Mouse (Mus musculus) liver, embryonic 16.5 days (tissue): Measurements from ENCODE around the gene Ltbr. TPM values are rescaled to one million over a fixed set of nuclear protein-coding genes. Genes with fewer than 3 reads are reported as not detected.

Experiments
- ATAC-seq: fragments of 200-750 bp; cut with Nextera tagmentation; 2 replicates; pipeline ENCODE4 v1.8.0; 2017; ENCODE audit warnings: low read depth, mild to moderate bottlenecking, moderate number of reproducible peaks, moderate library complexity
- H3K27ac ChIP-seq: fragments of 300-500 bp; sonication (generic); 2 replicates; pipeline ENCODE4 v1.5.1; 2014; ENCODE audit warnings: mild to moderate bottlenecking, low read length
- H3K27me3 ChIP-seq: fragments of 300-500 bp; sonication (generic); 2 replicates; pipeline ENCODE4 v1.6.1; 2014; ENCODE audit warnings: low read depth, low read length, mixed read lengths; ENCODE audit not compliant: control insufficient read depth, insufficient read depth
- H3K36me3 ChIP-seq: fragments of 300-500 bp; sonication (generic); 2 replicates; pipeline ENCODE4 v1.6.1; 2014; ENCODE audit warnings: mild to moderate bottlenecking; ENCODE audit not compliant: control insufficient read depth, insufficient read depth
- H3K4me1 ChIP-seq: fragments of 300-500 bp; sonication (generic); 2 replicates; pipeline ENCODE4 v1.6.1; 2014; ENCODE audit warnings: low read depth, low read length, mixed read lengths; ENCODE audit not compliant: control insufficient read depth
- H3K4me2 ChIP-seq: fragments of 300-500 bp; sonication (generic); 2 replicates; pipeline ENCODE4 v1.6.1; 2014; ENCODE audit warnings: low read depth, low read length, mixed read lengths
- H3K4me3 ChIP-seq: fragments of 300-500 bp; sonication (generic); 2 replicates; pipeline ENCODE4 v1.5.1; 2014; ENCODE audit warnings: low read depth, mild to moderate bottlenecking, low read length
- H3K9ac ChIP-seq: fragments of 300-500 bp; sonication (generic); 2 replicates; pipeline ENCODE4 v1.6.1; 2014; ENCODE audit warnings: low read depth, low read length
- H3K9me3 ChIP-seq: fragments of 300-500 bp; sonication (generic); replicated peaks from 2 replicates; pipeline ENCODE4 v1.6.1; 2016; ENCODE audit warnings: low read length; ENCODE audit not compliant: control insufficient read depth
- WGBS: fragments of 180-500 bp; shearing (Covaris S2); extraction: QIAGEN DNeasy Blood & Tissue Kit; methylation state at CpG from one replicate; pipeline ENCODE4 v1.1.7; 2014; ENCODE audit not compliant: insufficient replicate concordance; 5-methylcytosine and 5-hydroxymethylcytosine counted together
- polyA plus RNA-seq: library from polyadenylated mRNA; unstranded; fragments of >200 nt; fragmentation: Nextera tagmentation; extraction: Ambion mirVana; gene quantifications from 2 replicates; pipeline ENCODE4 v1.2.1, GENCODE M21; 2015

Gene Ltbr
- polyA plus RNA-seq, 1 experiment from 2014 or later: 22.3 TPM

DNA sequence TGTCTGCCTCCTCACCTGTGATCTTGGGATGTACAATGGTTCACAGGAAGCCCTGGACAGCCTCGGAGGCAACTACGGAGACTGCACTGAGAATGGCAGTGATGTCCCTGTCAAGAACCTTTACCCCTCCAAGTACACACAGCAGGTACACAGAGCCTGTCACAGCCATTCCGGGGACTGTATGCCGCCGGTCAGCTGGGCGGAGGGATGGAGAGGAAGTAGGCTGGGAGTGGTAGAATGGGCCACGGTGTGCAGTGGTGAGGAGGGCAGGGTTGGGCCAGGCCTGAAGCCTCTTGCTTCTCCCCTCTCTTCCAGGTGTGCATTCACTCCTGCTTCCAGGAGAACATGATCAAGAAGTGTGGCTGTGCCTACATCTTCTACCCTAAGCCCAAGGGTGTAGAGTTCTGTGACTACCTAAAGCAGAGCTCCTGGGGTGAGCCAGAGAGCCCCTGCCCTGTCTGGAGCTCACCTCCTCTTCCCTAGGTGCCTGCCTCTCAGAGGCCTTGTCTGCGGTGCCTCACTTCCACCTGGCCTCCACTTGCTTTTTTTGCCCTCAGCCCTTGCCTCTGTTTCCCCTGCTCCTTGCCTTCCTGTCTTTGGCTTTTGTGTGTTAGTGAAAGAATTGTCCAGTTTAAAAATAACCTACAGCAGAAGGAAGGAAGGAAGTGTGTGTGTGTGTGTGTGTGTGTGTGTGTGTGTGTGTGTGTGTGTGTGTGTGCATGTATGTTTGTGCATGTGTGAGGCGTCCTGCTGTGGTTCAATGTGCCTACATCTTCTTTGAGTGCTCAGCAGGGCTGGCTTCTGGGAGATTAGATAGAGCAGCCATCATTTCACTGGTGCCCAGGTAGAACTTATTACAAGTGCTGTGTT is 25.3 kb upstream of the Ltbr start:
- Histone ChIP-seq H3K4me1 (peaks cover 9% of the 10 kb centered on the region), H3K27me3 (no peaks in the 10 kb centered on the region), H3K9me3 (no peaks in the 10 kb centered on the region), H3K4me2 (no peak overlapping the region), H3K4me3 (no peak overlapping the region), H3K9ac (no peak overlapping the region), H3K36me3 (no peaks in the 10 kb centered on the region), H3K27ac (no peak overlapping the region)
- 31% methylated on average over 9 of the region's 9 CpGs for WGBS
- ATAC-seq: no peak

DNA sequence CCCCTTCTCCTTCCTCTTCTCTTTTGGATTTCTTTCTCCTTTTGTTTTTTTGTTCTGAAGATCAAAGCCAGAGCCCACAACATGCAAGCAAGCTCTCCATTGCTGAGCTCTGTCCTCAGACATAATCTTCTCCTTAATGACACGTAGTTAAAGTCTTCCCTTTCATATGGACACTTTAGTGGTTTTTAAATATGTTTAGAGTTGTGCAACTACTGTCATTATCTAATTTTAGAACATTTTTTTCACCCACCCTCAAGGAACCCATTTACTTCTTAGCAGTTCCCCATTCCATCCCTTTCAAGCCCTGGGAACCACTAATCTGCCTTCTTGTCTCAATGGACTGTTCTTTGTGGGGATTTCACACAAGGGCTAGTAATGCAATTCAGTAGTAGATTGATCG is 20.7 kb upstream of the Ltbr start:
- no peak overlapping the region for H3K27ac ChIP-seq
- WGBS: 37% methylated on average over 2 of the region's 2 CpGs
- H3K9ac ChIP-seq: no peak overlapping the region
- ATAC-seq: no peak
- no peaks in the 10 kb centered on the region for H3K36me3 ChIP-seq
- no peak overlapping the region for H3K4me2 ChIP-seq
- no peaks in the 10 kb centered on the region for H3K27me3 ChIP-seq
- no peaks in the 10 kb centered on the region for H3K9me3 ChIP-seq
- H3K4me3 ChIP-seq: no peak overlapping the region
- H3K4me1 ChIP-seq: no peaks in the 10 kb centered on the region; the same call in none of the 2 replicates

GRCm38 (mm10) chr6:125333112-125333899 is 19.6 kb upstream of the Ltbr start:
- WGBS: 45% methylated on average over 14 of the region's 14 CpGs
- Histone ChIP-seq H3K4me3 (no peak overlapping the region), H3K27me3 (no peaks in the 10 kb centered on the region), H3K9ac (no peak overlapping the region), H3K4me1 (no peaks in the 10 kb centered on the region; the same call in none of the 2 replicates), H3K4me2 (0 out of 2 replicates have a peak overlapping the region, but pooled peaks have one; percentile 9), H3K36me3 (no peaks in the 10 kb centered on the region), H3K27ac (no peak overlapping the region), H3K9me3 (no peaks in the 10 kb centered on the region)
- no peak for ATAC-seq

DNA sequence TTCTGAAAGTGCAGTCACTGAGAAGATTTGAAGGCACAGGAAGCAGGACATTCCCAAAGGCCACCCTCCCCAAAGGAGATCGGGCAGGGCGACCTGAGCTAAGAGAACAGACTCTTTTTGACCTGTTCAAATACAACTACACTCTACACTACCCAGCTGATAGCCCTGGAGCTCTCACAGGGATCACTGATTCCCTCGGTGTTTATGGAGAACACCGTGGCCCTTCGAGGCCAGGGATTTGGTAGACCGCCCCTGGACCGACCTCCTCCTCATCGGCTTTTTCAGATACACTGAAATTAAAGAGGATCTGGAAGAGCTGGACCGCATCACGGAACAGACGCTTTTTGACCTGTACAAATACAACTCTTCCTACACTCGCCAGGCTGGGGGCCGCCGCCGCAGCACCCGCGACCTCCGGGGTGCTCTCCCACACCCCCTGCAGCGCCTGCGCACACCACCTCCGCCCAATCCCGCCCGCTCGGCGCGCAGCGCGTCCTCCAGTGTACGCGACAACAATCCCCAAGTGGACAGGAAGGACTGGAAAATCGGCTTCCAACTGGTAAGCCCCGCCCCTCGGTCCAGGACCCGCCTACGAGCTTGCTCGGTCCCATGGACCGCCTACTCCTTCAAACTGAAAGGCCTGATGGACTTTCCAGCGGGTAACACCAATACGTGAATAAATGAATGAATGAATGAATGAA is 17.1 kb upstream of the Ltbr start:
- peak overlapping the region; percentile 50; the same call in 1 of the 2 replicates for H3K9ac ChIP-seq
- no peak overlapping the region for H3K27ac ChIP-seq
- no peaks in the 10 kb centered on the region for H3K9me3 ChIP-seq
- H3K4me3 ChIP-seq: peak overlapping the region; percentile 58
- ATAC-seq: peak; percentile 80
- WGBS: 3% methylated on average over 39 of the region's 39 CpGs
- no peaks in the 10 kb centered on the region for H3K27me3 ChIP-seq
- no peaks in the 10 kb centered on the region for H3K36me3 ChIP-seq
- H3K4me1 ChIP-seq: no peaks in the 10 kb centered on the region; the same call in none of the 2 replicates
- H3K4me2 ChIP-seq: peak overlapping the region; percentile 58

DNA sequence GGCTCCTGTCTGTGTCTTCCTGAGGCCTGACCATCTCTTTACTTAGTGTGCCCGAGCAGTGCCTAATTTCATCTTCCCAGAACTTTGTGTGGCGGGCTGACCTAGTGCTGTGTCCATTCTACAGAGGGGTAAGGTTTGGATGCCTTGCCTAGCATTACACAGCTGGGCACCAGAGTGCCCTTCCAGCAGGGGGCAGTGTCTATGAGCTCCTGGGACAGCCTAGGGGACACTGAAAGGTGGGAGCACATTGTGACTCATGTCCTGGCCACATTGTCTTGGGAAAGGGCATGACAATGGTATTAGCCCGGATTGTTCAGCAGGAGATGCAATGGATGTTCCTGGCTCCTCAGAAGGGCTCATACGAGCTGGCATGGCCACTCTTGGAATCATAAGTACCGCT is 14.6 kb upstream of the Ltbr start:
- Histone ChIP-seq H3K36me3 (no peaks in the 10 kb centered on the region), H3K4me3 (no peak overlapping the region), H3K27me3 (no peaks in the 10 kb centered on the region), H3K4me2 (no peak overlapping the region), H3K9me3 (no peaks in the 10 kb centered on the region), H3K27ac (no peak overlapping the region), H3K4me1 (no peaks in the 10 kb centered on the region; the same call in none of the 2 replicates), H3K9ac (no peak overlapping the region)
- no peak for ATAC-seq
- WGBS: 53% methylated on average over 5 of the region's 5 CpGs

DNA sequence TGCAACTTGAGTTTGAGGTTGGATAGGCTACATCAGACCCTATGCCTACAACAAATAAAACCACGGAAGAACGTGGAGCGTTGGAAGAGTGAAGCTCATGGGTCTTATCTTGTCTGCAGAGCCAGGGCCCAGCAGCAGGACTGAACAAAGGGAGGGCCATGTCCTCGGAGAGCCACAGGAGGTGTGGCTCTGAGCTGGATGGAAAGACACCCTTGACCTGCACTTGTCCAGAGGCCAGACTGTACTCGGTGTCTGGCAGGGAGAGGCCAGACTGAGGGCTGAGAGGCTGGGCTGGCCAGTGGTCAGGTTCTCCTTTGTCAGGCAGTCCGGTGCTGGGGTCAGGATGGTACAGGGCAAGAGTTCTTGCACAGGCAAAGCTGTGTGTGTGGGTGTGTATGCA is 11.7 kb upstream of the Ltbr start:
- Histone ChIP-seq H3K9me3 (no peaks in the 10 kb centered on the region), H3K4me1 (peaks cover 3% of the 10 kb centered on the region), H3K9ac (no peak overlapping the region), H3K27ac (no peak overlapping the region), H3K4me3 (no peak overlapping the region), H3K36me3 (no peaks in the 10 kb centered on the region), H3K27me3 (peaks cover 13% of the 10 kb centered on the region), H3K4me2 (no peak overlapping the region)
- WGBS: 41% methylated on average over 6 of the region's 6 CpGs
- ATAC-seq: peak; percentile 71

DNA sequence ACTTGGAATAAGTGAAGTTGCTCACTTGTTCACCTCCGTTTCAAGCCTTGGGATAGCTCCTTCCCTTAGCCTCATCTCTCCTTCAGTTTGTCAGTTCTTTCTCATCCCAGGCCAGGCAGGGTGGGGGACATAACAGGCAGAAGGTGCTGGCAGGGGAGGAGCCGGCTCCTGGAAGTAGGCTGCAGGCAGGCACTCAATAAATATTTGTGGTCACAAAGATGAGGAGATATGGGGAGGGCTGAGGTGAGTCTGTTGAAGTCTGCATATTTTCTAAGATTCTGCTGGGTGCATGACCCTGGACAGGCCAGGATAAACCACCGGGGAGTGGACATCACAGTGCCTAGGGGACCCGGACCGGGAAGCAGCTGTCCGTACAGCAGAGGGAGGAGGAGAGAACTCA is 9.9 kb upstream of the Ltbr start:
- no peak overlapping the region for H3K9ac ChIP-seq
- no peaks in the 10 kb centered on the region for H3K9me3 ChIP-seq
- no peaks in the 10 kb centered on the region for H3K36me3 ChIP-seq
- WGBS: 47% methylated on average over 6 of the region's 6 CpGs
- H3K4me2 ChIP-seq: no peak overlapping the region
- H3K4me3 ChIP-seq: no peak overlapping the region
- peaks cover 3% of the 10 kb centered on the region for H3K4me1 ChIP-seq
- no peak for ATAC-seq
- H3K27ac ChIP-seq: no peak overlapping the region
- peaks cover 13% of the 10 kb centered on the region for H3K27me3 ChIP-seq

- Histone ChIP-seq H3K4me3 (no peak overlapping the region), H3K36me3 (no peaks in the 10 kb centered on the region), H3K4me1 (peaks cover 3% of the 10 kb centered on the region), H3K9ac (no peak overlapping the region), H3K27me3 (peaks cover 13% of the 10 kb centered on the region), H3K4me2 (no peak overlapping the region), H3K27ac (no peak overlapping the region), H3K9me3 (no peaks in the 10 kb centered on the region)
- no peak for ATAC-seq
- WGBS: 57% methylated on average over 13 of the region's 13 CpGs
Measured at GRCm38 (mm10) chr6:125322794-125323193, 9.1 kb upstream of the Ltbr start.
